Mouse (Mus musculus) CH12.LX (cell line): ENCODE data around the gene Cyb5b. TPM values are rescaled to one million over a fixed set of nuclear protein-coding genes. Genes with fewer than 3 reads are reported as not detected.

ENCODE experiments used
- DNase-seq: peaks from one replicate; pipeline ENCODE4 v3.0.0-alpha.2; 2013; ENCODE audit errors: extremely low read depth
- H3K27ac ChIP-seq: 2 replicates; pipeline ENCODE4 v1.5.1; 2012; ENCODE audit warnings: low read depth, mild to moderate bottlenecking, control low read depth, moderate library complexity; ENCODE audit not compliant: insufficient read depth
- H3K27me3 ChIP-seq: replicated peaks from 2 replicates; pipeline ENCODE3; 2012; ENCODE audit warnings: inconsistent platforms
- H3K36me3 ChIP-seq, 2 experiments: replicated peaks in 1 of 2; 2 replicates each; pipeline versions ENCODE3 to v1.6.1; 2012; ENCODE audit warnings: inconsistent platforms in 1 of 2, low read length in 1 of 2, mild to moderate bottlenecking in 1 of 2, mixed read lengths in 1 of 2, moderate library complexity in 1 of 2; ENCODE audit not compliant: control insufficient read depth in 1 of 2, insufficient read depth in 1 of 2
- H3K4me1 ChIP-seq, 2 experiments: 2 replicates each; pipeline ENCODE4 v1.6.1; 2012; ENCODE audit warnings: inconsistent platforms in 1 of 2, moderate library complexity in 1 of 2; ENCODE audit not compliant: insufficient read depth in 2 of 2, control insufficient read depth in 1 of 2
- H3K4me2 ChIP-seq: 2 replicates; pipeline ENCODE4 v1.6.1; 2012; ENCODE audit warnings: low read depth, mild to moderate bottlenecking, control low read depth; ENCODE audit not compliant: poor library complexity, insufficient read depth, severe bottlenecking
- H3K4me3 ChIP-seq, 3 experiments: fragments of 150-350 bp in 1 of 3; sonication (generic) in 1 of 3; replicated peaks in 1 of 3; 2 replicates each; pipeline versions ENCODE3 to v1.5.1; 2011 to 2012; ENCODE audit warnings: low read depth in 2 of 3, low read length in 2 of 3, mild to moderate bottlenecking in 2 of 3, moderate library complexity in 2 of 3, control low read depth in 1 of 3, improper control_type of control experiment in 1 of 3, inconsistent platforms in 1 of 3, mixed read lengths in 1 of 3; ENCODE audit not compliant: poor library complexity in 1 of 3
- H3K79me2 ChIP-seq: replicated peaks from 2 replicates; pipeline ENCODE4 v1.6.1; 2012; ENCODE audit warnings: mild to moderate bottlenecking, moderate library complexity; ENCODE audit not compliant: control insufficient read depth, poor library complexity, insufficient read depth, severe bottlenecking; ENCODE audit errors: extremely low read depth
- H3K9ac ChIP-seq: 2 replicates; pipeline ENCODE4 v1.6.1; 2012; ENCODE audit warnings: low read depth, mild to moderate bottlenecking, control low read depth, moderate library complexity; ENCODE audit not compliant: insufficient read depth
- H3K9me3 ChIP-seq: replicated peaks from 2 replicates; pipeline ENCODE3; 2012; ENCODE audit warnings: low read length, inconsistent platforms, mixed read lengths
- CHD1 ChIP-seq: IDR thresholded peaks from 2 replicates; pipeline ENCODE4 v1.6.1; 2012; ENCODE audit warnings: low read depth, low read length, improper control_type of control experiment, inconsistent platforms
- CHD2 ChIP-seq: IDR thresholded peaks from 2 replicates; pipeline ENCODE4 v1.6.1; 2011; ENCODE audit warnings: low read length, improper control_type of control experiment
- CTCF ChIP-seq, 2 experiments: IDR thresholded peaks in 1 of 2; conservative IDR thresholded peaks in 1 of 2; 2 replicates each; pipeline ENCODE4 v1.5.1; 2011 to 2012; ENCODE audit warnings: low read depth in 2 of 2, low read length in 2 of 2, improper control_type of control experiment in 1 of 2, inconsistent platforms in 1 of 2, mild to moderate bottlenecking in 1 of 2, moderate library complexity in 1 of 2
- GABPA ChIP-seq: IDR thresholded peaks from 2 replicates; pipeline ENCODE4 v1.6.1; 2012; ENCODE audit warnings: low read depth, low read length, improper control_type of control experiment, inconsistent platforms; ENCODE audit not compliant: insufficient replicate concordance
- HCFC1 ChIP-seq: IDR thresholded peaks from 2 replicates; pipeline ENCODE4 v1.6.1; 2012; ENCODE audit warnings: low read depth, mild to moderate bottlenecking, inconsistent platforms, low read length, improper control_type of control experiment
- JUND ChIP-seq: conservative IDR thresholded peaks from 2 replicates; pipeline ENCODE4 v1.6.1; 2011; ENCODE audit warnings: low read depth, low read length, improper control_type of control experiment
- KAT2A ChIP-seq: IDR thresholded peaks from 2 replicates; pipeline ENCODE4 v1.6.1; 2012; ENCODE audit warnings: low read length, improper control_type of control experiment, inconsistent platforms; ENCODE audit not compliant: insufficient replicate concordance
- MAFK ChIP-seq: IDR thresholded peaks from 2 replicates; pipeline ENCODE4 v1.6.1; 2011; ENCODE audit warnings: low read length, improper control_type of control experiment; ENCODE audit not compliant: insufficient replicate concordance
- MAX ChIP-seq: IDR thresholded peaks from 2 replicates; pipeline ENCODE4 v1.6.1; 2011; ENCODE audit warnings: low read length, improper control_type of control experiment
- MEF2A ChIP-seq: IDR thresholded peaks from 2 replicates; pipeline ENCODE4 v1.6.1; 2014; ENCODE audit warnings: low read depth, mild to moderate bottlenecking, inconsistent platforms, low read length, improper control_type of control experiment, borderline replicate concordance
- MXI1 ChIP-seq: IDR thresholded peaks from 2 replicates; pipeline ENCODE4 v1.6.1; 2011; ENCODE audit warnings: mild to moderate bottlenecking, low read depth, low read length, improper control_type of control experiment
- MYC ChIP-seq: IDR thresholded peaks from 2 replicates; pipeline ENCODE4 v1.6.1; 2011; ENCODE audit warnings: low read depth, mild to moderate bottlenecking, improper control_type of control experiment, low read length
- NELFE ChIP-seq: IDR thresholded peaks from 2 replicates; pipeline ENCODE4 v1.6.1; 2011; ENCODE audit warnings: low read depth, low read length, improper control_type of control experiment
- NRF1 ChIP-seq: IDR thresholded peaks from 2 replicates; pipeline ENCODE4 v1.6.1; 2014; ENCODE audit warnings: low read depth, mild to moderate bottlenecking, inconsistent platforms, low read length, improper control_type of control experiment, moderate library complexity
- POLR2A ChIP-seq: IDR thresholded peaks from 2 replicates; pipeline ENCODE4 v1.6.1; 2011; ENCODE audit warnings: low read depth, mild to moderate bottlenecking, improper control_type of control experiment, low read length
- POLR2AphosphoS2 ChIP-seq: IDR thresholded peaks from 2 replicates; pipeline ENCODE4 v1.6.1; 2011; ENCODE audit warnings: low read depth, low read length, improper control_type of control experiment
- SIN3A ChIP-seq: IDR thresholded peaks from 2 replicates; pipeline ENCODE4 v1.6.1; 2012; ENCODE audit warnings: low read length, improper control_type of control experiment, inconsistent platforms
- UBTF ChIP-seq: IDR thresholded peaks from 2 replicates; pipeline ENCODE4 v1.6.1; 2012; ENCODE audit warnings: low read depth, mild to moderate bottlenecking, inconsistent platforms, low read length, improper control_type of control experiment, moderate library complexity
- USF1 ChIP-seq: IDR thresholded peaks from 2 replicates; pipeline ENCODE4 v1.6.1; 2014; ENCODE audit warnings: low read depth, mild to moderate bottlenecking, inconsistent platforms, low read length, improper control_type of control experiment
- USF2 ChIP-seq: conservative IDR thresholded peaks from 2 replicates; pipeline ENCODE4 v1.6.1; 2011; ENCODE audit warnings: low read depth, low read length, improper control_type of control experiment
- ZC3H11A ChIP-seq: IDR thresholded peaks from 2 replicates; pipeline ENCODE4 v1.6.1; 2012; ENCODE audit warnings: low read depth, mild to moderate bottlenecking, inconsistent platforms, low read length, improper control_type of control experiment
- ZKSCAN1 ChIP-seq: IDR thresholded peaks from 2 replicates; pipeline ENCODE4 v1.6.1; 2012; ENCODE audit warnings: low read depth, inconsistent platforms, low read length, improper control_type of control experiment, borderline replicate concordance
- ZMIZ1 ChIP-seq: IDR thresholded peaks from 2 replicates; pipeline ENCODE4 v1.6.1; 2012; ENCODE audit warnings: low read depth, mild to moderate bottlenecking, inconsistent platforms, low read length, improper control_type of control experiment
- ZNF384 ChIP-seq: IDR thresholded peaks from 2 replicates; pipeline ENCODE4 v1.6.1; 2012; ENCODE audit warnings: low read depth, low read length, improper control_type of control experiment, inconsistent platforms
- dilution Hi-C: fragments of 300-500 bp; cut with MboI; formaldehyde crosslinking; loops from 2 replicates; pipeline ENCODE4 v1.14.3; 2020; ENCODE audit warnings: low sequenced_read_pairs; ENCODE audit not compliant: extremely low pct_unique_long_range_greater_than_20kb, extremely low pct_ligation_motif_present
- in situ Hi-C: fragments of 300-500 bp; cut with MboI; formaldehyde crosslinking; loops from 3 replicates; pipeline ENCODE4 v1.14.3; 2019; ENCODE audit warnings: low sequenced_read_pairs, low pct_ligation_motif_present, low pct_unique_long_range_greater_than_20kb, mixed read lengths
- polyA plus RNA-seq: library from polyadenylated mRNA; unstranded; fragments of >175 nt; gene quantifications from 2 replicates; pipeline ENCODE4 v1.2.1, GENCODE M21; 2012; ENCODE audit warnings: low read depth; ENCODE audit not compliant: insufficient read length
- total RNA-seq, 2 experiments: library from RNA; depleted of rRNA; stranded (reverse); fragments of 300-350 nt in 1 of 2; fragments of >200 nt in 1 of 2; gene quantifications; 2 replicates each; pipeline ENCODE4 v1.2.3; 2012 to 2014

Cyb5b gene
- total and polyA plus RNA-seq, 3 experiments: 74.0 to 156 (median 108) TPM

GRCm38 (mm10) chr8:107181122-107181521 is 30.7 kb downstream of the Cyb5b start (continued):
- TF ChIP-seq MEF2A (peak; percentile 77; the same call in 1 of the 2 replicates), SIN3A (no peak), POLR2AphosphoS2 (no peak), NELFE (no peak), CHD1 (no peak), ZMIZ1 (no peak), ZKSCAN1 (no peak)

- H3K4me3 ChIP-seq: no peak overlapping the region
- no peaks in the 10 kb centered on the region for H3K27me3 ChIP-seq
- TF ChIP-seq MAX: no peak
- TF ChIP-seq POLR2A: no peak
- TF ChIP-seq ZMIZ1: no peak
- no peak for TF ChIP-seq ZNF384
- TF ChIP-seq ZKSCAN1: no peak
- no peak for TF ChIP-seq CTCF (conservative IDR thresholded peaks at IDR 0.05 in 1 of 2, IDR thresholded peaks at IDR 0.05 in 1 of 2; ENCODE audit: low read depth in 2 of 2, low read length in 2 of 2)
- TF ChIP-seq MYC: no peak
- no peak for TF ChIP-seq KAT2A
- no peak for TF ChIP-seq CHD1
- no peak for TF ChIP-seq USF2
- TF ChIP-seq UBTF: no peak
- TF ChIP-seq MAFK: no peak
- TF ChIP-seq ZC3H11A: no peak
- no peak for TF ChIP-seq MXI1
- no peak for TF ChIP-seq USF1
- no peak for TF ChIP-seq GABPA
- no peak for TF ChIP-seq CHD2
- dilution Hi-C loops (no loop called here), in situ Hi-C loops (no loop called here)
- H3K27ac ChIP-seq: no peak overlapping the region
- peaks cover 2% of the 10 kb centered on the region for H3K9me3 ChIP-seq
- no peak overlapping the region for H3K9ac ChIP-seq
- no peaks in the 10 kb centered on the region for H3K79me2 ChIP-seq
- no peak for DNase-seq
- H3K4me2 ChIP-seq: no peak overlapping the region
- H3K36me3 ChIP-seq: peaks cover 38 to 66% of the 10 kb centered on the region in 2 experiments
- H3K4me1 ChIP-seq: peaks cover 0 to 15% of the 10 kb centered on the region in 2 experiments; a peak in 1 of 4 replicates
Observed at GRCm38 (mm10) chr8:107184996-107185395, 34.6 kb downstream of the Cyb5b start.

GRCm38 (mm10) chr8:107186659-107187390 is 36.4 kb downstream of the Cyb5b start:
- Histone ChIP-seq H3K4me3 (no peak overlapping the region), H3K79me2 (no peaks in the 10 kb centered on the region), H3K9me3 (peaks cover 2% of the 10 kb centered on the region), H3K9ac (no peak overlapping the region), H3K36me3 (peaks cover 30 to 49% of the 10 kb centered on the region in 2 experiments), H3K4me2 (no peak overlapping the region), H3K27me3 (no peaks in the 10 kb centered on the region), H3K4me1 (no peaks in the 10 kb centered on the region), H3K27ac (no peak overlapping the region)
- TF ChIP-seq CTCF (conservative IDR thresholded peaks at IDR 0.05 in 1 of 2, IDR thresholded peaks at IDR 0.05 in 1 of 2; ENCODE audit: low read depth in 2 of 2, low read length in 2 of 2) (no peak), HCFC1 (no peak), NRF1 (no peak), JUND (no peak), ZMIZ1 (no peak)
- dilution Hi-C loops (no loop called here), in situ Hi-C loops (no loop called here)
- no peak for DNase-seq
